Mouse (Mus musculus) skeletal muscle tissue, adult 2 months (tissue): Measurements from ENCODE around the gene Zfp524.
"Not testable (repeated sequence)": the region's sequence is repeated elsewhere in the genome, so short reads cannot be mapped to it uniquely, and the experiment has no call there.

Experiments
- DNase-seq: peaks from one replicate; pipeline ENCODE4 v3.0.0-alpha.2; 2012; ENCODE audit warnings: low read depth, low spot score

The Zfp524 gene

DNA sequence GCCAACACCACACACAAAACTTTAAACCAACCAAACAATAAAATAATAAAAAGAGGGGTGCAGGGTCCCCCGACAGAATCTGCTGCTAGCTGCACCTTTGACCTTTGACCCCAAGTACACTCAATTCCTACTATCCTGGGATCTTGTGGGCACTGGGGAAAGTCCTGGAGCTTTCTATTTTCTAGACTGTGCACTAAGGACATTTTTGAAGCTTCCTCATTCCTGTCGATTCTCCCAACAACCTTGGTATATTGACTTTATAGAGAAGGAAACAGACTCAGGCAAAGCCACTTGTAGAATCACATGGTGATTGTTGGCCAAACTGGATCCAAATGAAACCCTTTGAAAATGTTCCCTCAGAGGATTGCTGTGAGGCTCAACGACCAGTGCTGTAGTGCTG is 1.8 kb downstream of the Zfp524 start:
- DNase-seq, result no peak

DNA sequence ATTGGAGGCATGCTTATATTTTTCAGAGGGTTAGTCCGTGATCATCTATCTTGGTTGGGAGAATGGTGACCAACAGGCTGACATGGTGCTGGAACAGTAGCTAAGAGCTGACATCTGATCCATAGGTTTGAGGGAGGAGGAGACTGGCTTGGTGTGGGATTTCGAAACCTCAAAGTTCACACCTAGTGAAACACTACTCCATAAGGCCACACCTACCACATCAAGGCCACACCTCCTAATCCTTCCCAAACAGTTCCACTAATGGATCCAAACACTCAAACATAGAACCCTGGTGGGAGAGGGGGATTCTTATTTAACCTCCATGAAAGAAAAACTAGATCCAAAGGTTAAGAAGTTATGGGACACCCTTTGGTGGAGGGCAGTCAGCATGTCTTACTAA is 2.7 kb downstream of the Zfp524 start:
- no peak for DNase-seq

DNA sequence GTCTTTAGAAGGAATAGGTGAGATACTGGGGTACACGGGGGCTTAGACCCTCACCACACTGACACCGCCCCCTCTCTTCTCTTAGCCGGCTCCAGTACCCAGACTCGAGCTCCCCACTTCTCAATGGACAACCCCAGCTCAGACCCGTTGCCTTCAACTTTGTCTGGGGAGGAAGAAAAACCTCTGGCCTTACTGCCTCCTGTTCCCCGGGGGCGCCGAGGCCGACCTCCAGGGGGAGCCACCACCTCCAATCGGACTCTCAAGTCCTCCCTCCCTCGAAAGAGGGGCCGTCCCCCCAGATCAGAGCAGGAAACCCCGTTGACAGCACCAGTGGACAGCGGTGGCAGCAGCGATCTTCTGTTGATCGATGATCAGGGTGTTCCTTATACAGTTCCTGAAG is 3.1 kb downstream of the Zfp524 start:
- DNase-seq, result no peak

DNA sequence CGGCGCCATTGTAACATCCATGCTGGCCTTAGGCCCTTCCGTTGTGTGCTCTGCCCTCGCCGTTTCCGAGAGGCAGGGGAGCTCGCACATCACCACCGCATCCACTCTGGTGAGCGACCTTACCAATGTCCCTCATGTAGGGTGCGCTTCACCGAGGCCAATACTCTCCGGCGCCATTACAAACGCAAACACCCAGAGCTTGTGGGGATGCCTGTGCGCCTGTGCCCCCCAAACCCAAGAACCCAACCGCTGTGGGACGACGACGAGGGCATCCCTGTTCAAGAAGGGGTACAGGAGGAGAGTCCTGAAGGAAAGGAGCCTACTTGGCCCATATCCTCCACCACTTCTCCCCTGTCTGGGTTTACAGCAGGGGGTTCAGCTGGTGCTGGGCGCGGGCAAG is 3.7 kb downstream of the Zfp524 start:
- no peak for DNase-seq

DNA sequence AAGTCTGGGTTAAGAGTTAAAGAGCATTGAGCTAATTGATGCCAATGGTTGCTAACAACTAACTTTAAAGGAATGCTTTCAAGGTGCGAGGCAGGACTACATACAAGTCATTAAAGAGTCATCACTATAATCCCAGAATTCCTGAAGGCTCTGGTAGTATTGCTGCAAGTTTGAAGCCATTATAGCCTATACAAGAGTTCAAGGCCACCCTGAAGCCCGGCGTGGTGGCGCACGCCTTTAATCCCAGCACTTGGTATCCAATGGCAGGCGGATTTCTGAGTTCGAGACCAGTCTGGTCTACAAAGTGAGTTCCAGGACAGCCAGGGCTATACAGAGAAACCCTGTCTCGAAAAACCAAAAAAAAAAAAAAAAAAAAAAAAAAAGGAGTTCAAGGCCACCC is 5.4 kb downstream of the Zfp524 start:
- not testable (repeated sequence) for DNase-seq

DNA sequence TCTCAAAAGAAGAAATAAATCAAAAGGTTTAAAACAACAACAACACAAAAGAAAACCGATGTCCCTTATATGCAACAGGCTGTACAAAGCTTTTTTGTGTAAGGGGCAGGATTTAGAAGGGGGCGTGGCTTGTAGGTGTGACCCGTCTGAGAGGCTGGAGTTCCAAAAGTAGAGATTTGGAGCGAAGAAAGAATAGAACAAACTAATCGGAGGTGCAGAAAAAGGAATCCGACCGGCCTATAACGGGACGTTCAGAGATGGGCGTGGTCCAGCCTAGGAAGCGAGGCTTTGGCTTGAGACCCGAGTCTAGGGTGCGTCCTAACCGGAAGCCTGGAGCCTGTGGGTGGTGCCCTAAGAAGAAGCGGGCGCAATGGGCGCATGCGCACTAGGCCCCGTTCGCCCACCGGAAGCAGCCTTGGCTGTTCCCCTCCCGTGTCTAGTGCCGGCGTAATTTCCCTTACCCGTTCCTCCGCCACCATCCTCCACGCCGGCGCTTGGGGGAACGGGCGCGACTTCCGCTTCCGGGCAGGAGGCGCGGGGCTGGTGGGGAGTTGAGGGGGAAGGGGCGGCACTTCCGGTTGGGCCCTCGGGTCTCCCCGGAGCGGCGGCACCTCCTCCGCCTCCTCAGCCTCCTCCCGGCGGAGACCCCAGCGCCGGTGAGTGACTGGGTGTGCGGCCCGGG is 5.9 kb downstream of the Zfp524 start, which contains the start of the genes Zfp865 and Ccdc106:
TSS of gene Zfp865 (plus strand) at position 377 of the 682 bp plus-strand sequence.
TSS of gene Ccdc106 (plus strand) at position 554 of the 682 bp plus-strand sequence.
- peak; percentile 99 for DNase-seq

DNA sequence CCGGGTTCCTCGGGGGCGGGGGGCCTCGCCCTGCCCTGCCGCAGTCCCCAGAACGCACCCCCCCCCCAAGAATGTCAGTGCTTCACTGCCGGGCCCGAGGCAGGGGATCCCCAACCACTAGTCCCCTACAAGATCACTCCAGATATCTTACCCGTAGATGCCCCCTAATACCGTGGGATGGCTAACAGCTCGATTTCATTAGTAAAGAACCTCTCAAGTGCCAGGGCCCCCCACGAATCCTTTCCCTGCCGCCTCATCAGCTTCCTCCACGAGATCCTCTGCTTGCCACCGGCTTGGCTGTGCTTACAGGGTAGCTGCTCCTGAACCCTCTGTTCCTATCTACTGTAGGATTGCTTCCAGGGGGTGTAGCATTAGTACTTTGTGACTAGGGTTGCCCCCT is 6.5 kb downstream of the Zfp524 start:
- no peak for DNase-seq

DNA sequence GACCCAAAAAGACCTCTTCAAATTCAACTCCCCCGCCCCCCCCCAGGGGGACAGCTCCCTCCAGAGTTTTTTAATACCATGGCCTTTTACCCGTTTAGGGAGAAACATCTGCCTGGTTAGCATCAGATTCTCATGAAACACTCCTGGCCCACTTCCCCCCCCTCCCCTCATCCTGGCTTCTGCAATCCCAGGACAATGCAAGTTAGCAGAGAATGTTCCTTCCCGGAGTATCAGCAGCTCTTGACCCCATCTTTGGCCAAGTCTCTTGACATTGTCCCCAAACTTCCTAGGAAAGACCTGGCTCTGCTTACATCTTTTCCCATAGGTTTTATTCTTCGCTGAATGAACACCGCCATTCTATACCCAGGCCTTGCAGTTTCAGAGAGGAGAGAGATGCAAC is 7.0 kb downstream of the Zfp524 start:
- DNase-seq, result no peak

DNA sequence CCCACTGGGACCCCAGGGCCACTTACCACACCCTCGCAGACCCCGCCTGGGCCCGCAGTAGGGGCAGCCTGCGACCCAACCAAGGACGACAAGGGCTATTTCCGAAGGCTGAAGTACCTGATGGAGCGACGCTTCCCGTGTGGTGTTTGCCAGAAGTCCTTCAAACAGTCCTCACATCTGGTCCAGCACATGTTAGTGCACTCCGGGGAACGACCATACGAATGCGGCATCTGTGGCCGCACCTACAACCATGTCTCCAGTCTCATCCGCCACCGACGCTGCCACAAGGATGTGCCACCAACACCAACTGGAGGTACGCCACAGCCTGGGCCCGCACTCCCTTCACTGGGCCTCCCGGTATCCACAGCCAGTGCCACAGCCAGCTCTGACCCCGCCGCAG is 15.3 kb downstream of the Zfp524 start:
- no peak for DNase-seq

DNA sequence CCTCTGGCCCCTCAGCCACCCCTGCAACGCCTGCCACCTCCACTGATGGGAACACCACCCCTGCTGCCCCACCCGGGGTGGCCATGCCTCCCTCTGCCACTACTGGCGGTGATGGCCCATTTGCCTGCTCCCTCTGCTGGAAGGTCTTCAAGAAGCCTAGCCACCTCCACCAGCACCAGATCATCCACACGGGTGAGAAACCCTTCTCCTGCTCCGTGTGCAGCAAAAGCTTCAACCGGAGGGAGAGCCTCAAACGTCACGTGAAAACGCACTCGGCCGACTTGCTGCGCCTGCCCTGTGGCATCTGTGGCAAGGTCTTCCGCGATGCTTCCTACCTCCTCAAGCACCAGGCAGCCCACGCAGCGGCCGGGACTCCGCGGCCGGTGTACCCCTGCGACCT is 15.7 kb downstream of the Zfp524 start:
- no peak for DNase-seq

DNA sequence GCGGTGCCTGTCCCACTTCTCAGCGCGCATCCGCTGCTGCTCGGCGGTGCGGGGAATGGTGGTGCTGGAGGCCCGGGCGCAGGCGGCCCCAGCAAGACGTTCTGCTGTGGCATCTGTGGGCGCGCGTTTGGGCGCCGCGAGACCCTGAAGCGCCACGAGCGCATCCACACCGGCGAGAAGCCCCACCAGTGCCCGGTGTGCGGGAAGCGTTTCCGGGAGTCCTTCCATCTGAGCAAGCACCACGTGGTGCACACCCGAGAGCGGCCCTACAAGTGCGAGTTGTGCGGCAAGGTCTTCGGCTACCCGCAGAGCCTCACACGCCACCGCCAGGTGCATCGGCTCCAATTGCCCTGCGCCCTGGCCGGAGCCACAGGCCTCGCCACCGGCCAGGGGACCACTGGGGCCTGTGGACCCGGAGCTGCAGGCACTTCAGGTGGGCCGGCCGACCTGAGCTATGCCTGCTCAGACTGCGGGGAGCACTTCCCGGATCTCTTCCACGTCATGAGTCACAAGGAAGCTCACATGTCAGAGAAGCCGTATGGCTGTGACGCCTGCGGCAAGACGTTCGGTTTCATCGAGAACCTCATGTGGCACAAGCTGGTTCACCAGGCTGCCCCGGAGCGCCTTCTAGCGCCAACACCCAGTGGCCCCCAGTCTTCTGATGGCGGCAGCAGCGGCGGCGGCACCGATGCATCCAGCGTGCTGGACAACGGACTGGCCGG is 16.5 kb downstream of the Zfp524 start:
- DNase-seq, result no peak

DNA sequence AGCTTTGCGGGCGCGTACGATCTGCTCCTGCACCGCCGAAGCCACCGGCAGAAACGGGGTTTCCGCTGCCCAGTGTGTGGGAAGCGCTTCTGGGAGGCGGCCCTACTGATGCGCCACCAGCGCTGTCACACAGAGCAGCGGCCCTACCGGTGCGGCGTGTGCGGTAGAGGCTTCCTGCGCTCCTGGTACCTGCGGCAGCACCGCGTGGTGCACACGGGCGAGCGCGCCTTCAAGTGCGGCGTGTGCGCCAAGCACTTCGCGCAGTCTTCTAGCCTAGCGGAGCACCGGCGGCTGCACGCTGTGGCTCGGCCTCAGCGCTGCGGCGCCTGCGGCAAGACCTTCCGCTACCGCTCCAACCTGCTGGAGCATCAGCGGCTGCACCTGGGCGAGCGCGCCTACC is 17.3 kb downstream of the Zfp524 start:
- no peak for DNase-seq

DNA sequence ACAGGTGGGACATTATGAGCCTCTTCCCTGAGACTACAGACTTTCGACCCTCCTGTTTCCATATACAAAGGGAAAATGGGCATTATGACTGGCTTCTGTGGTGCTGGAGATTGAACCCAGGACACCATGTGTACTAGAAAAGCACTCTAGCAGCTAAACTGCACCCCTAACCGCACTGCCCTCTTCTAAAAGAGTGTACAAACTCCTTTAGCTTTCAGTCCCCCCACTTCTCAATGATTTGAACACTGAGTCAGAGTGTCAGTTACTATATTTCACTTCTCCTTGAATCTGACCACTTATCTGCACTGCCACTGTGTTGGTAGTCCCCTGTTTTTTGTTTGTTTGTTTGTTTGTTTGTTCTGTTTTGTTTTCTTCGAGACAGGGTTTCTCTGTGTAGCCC is 19.6 kb downstream of the Zfp524 start, which contains the start of gene 4632433K11Rik:
TSS of gene 4632433K11Rik (plus strand) at position 301 of the 400 bp plus-strand sequence.
- no peak for DNase-seq

DNA sequence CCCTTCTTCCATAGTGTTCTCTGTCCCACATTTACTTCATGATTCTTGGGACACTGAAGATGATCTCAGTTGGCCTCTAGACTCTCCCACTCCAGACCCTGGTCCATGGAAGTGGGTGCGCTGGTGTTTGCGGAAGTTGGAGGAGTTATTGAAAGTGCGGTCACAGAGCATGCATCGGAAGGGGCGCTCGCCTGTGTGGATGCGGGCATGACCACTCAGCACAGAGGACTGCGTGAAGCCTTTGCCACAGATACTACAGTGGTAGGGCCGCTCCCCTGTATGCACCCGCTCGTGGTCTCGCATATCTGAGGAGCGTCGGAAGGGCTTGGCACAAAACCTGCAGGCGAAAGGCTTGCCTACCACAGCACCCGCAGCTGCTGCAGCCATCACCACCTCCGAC is 21.4 kb downstream of the Zfp524 start:
- DNase-seq, result no peak

DNA sequence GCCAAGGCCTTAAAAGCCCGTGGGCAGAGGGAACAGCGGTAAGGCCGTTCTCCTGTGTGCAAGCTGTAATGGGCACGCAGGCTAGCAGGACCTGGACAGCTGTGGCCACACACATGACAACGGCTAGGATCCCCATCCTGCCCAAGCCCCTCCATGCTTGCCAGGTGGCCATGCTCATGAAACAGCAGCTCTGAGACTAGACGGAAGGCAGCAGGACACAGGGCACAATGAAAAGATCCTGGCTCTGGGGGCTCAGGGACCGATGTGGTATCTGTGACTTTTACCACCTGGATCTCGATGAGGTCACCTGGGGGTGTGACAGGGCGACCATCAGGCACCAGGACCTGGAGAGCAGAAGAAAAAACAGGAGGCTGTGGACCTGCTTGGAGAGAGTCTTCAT is 21.9 kb downstream of the Zfp524 start:
- no peak for DNase-seq

DNA sequence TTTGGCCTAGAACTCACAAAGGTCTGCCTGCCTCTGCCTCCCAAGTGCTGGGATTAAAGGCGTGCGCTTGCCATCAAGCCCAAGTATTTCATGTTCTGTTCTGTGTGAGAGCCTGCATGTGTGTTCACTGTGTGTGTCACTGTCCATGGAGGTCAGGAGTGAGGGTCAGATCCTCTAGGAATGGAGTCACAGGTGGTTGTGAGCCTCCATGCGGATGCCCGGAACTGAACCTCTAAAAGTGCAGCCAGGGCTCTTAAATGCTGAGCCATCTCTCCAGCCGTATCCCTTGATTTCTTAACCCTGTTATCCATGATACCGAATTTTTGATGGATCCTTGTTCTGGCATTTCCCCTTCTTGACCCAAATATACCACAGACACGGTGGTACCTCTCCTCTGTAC is 22.8 kb downstream of the Zfp524 start:
- DNase-seq, result no peak

DNA sequence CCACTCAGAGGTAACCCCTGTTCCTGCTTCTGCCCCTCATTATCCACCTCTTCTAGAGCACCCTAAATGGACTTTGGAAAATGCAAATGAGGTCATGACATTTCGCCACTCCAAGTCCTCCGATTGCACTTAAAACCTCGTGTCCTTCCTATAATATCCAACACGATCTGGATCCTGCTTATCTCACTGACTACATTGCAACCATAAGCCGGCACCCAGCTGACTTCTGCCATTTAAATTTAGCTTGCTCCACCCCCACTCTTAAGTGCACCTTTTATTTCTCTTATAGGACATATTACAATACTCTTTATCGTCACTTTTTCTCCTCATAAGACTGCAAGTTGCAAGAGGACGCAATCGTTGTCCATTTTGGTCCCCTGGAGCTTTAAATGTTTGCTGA is 23.3 kb downstream of the Zfp524 start:
- no peak for DNase-seq

DNA sequence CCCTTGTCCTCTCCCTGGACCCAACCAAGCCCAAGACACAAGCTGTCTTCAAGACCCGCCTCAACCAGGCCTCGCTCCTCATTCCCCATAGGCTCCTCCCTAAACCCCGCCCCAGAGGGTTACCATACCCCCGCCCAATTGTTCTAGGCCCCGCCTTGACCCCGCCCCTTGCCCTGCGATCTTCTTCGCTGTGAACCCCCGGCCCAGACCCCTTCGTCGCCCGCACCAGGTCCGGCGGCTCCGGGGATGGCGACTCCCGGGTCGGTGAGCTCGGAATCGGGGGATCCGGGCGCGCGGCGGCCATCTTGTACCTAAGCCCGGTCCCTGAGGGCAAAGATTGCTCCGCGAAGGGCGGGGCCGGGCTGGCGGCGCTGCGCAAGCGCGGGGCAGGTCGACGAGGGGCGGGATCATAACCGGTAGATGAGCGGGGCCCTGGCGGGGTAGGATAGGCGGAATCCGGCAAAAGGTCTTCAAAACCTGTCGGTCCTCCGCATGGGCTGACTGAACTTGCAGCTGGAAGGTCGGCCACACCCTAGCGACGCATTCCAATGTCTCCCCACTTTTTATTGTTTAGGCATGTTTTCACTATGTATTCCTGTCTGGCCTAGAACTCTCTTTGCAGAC is 24.0 kb downstream of the Zfp524 start, which contains the start of gene Zfp784:
TSS of gene Zfp784 (minus strand) at position 338 of the 624 bp plus-strand sequence.
- DNase-seq, result peak; percentile 80

DNA sequence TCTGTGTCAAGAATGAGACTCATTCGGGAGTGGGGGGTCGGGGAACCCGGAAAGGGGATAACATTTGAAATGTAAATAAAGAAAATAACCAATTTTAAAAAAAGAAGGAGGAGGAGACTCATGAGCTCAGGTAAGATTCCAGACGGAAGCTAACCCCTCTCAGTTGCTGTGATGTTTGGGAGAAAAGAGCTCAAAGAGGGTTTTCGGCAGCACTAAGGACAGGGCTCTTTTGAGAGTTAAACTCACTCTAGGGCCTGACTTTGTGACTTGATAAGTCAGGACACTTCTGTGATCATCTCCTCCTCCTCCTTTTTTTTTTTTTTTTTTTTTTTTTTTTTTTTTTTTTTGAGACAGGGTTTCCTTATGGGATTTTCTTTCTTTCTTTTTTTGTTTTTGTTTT is 24.7 kb downstream of the Zfp524 start:
- DNase-seq, result no peak

DNA sequence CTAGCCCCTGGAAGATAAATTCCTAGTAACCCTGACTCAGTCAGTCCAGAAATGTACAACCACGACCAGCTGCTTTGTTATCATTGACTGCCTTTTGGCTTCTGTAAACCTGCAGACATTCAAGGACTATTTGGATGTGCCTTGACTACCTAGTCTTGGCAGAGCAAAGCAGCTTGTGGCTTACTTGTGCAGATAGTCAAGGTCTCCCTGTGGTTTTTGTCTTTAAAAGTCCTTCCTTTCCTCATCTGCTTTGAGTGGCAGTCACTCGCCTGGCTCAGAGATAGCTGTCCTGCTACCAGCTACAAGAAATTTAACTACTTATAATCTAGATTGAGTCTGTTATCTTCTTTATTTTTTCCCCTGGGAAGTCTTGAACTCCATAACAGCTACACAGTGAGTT is 30.8 kb downstream of the Zfp524 start:
- no peak for DNase-seq

DNA sequence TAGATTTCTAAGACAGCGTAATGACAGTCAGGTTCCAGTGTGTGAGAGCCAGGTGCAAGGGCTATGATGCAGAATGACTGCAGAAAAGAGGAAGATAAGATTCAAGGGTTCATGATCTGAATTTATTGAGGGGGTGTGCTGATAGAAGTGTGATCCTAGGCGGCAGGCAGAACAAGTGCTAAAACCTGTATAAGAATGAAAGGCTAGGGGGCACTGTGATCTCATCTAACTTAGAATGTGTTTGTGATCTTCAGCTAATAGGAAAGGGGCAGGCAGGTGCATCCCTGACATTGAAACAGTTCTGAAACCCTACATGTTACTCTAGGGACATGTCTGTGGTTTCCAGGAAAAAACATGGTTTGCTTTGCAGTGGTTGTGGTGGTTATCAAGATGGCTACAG is 31.9 kb downstream of the Zfp524 start:
- no peak for DNase-seq

DNA sequence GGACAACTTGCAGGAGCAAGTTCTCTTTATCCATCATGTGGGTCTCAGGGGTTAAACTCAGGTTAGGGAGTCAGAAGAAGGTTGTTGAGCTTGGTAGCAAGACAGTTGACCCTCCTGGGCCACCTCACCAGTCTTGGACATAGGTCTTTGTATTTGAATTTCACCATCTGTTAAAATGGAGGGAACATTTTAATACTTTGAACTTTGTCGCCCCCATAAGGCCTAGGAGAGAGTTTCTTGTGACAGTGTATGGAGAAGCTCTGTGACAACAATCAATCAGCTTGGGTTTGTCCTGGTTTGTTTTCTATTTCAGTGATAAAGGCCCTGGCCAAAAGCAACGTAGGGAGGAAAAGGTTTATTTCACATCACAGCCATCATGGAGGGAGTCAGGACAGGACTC is 33.1 kb downstream of the Zfp524 start:
- no peak for DNase-seq
